Mouse (Mus musculus) MEL (cell line): ENCODE measurements around the gene Elk4.

Experiments used
- EP300 ChIP-seq, 2 experiments: IDR thresholded peaks; 2 replicates each; pipeline ENCODE4 v1.6.1; 2011; ENCODE audit warnings: improper control_type of control experiment in 2 of 2, low read length in 2 of 2, low read depth in 1 of 2, mild to moderate bottlenecking in 1 of 2
- POLR2A ChIP-seq, 2 experiments: IDR thresholded peaks; 2 replicates each; pipeline ENCODE4 v1.6.1; 2011 to 2012; ENCODE audit warnings: low read length in 2 of 2, mild to moderate bottlenecking in 2 of 2, control low read depth in 1 of 2, improper control_type of control experiment in 1 of 2, low read depth in 1 of 2, moderate library complexity in 1 of 2; ENCODE audit not compliant: control insufficient read depth in 1 of 2, insufficient read depth in 1 of 2, poor library complexity in 1 of 2
- POLR2AphosphoS5 ChIP-seq: IDR thresholded peaks from 2 replicates; pipeline ENCODE4 v1.6.1; 2012; ENCODE audit warnings: low read depth, borderline replicate concordance, mild to moderate bottlenecking, inconsistent platforms, low read length, moderate library complexity, mixed read lengths

GRCm38 (mm10) chr1:131965818-131966217 lies 41.6 kb upstream of the Elk4 start:
- peak; percentile 67 to 88 for TF ChIP-seq EP300 (IDR thresholded peaks at IDR 0.05; ENCODE audit: low read depth in 1 of 2, low read length in 2 of 2)
- TF ChIP-seq POLR2AphosphoS5, result no peak
- TF ChIP-seq POLR2A (IDR thresholded peaks at IDR 0.05; ENCODE audit: control insufficient read depth in 1 of 2, insufficient read depth in 1 of 2, low read depth in 1 of 2, low read length in 2 of 2, poor library complexity in 1 of 2), result 0 out of 4 replicates have a peak, but pooled peaks of 1 of the 2 experiments have one; percentile 40
